Mouse (Mus musculus) ovary, postnatal 36 days (tissue): Measurements from ENCODE around the gene Mtmr11.
A peak's percentile ranks its signal among the peaks of the same experiment; 100 is the strongest.
"Not testable (repeated sequence)": the region's sequence is repeated elsewhere in the genome, so short reads cannot be mapped to it uniquely, and the experiment has no call there.

ENCODE experiments used
- DNase-seq: peaks from one replicate; pipeline ENCODE4 v3.0.0; 2022; ENCODE audit warnings: low spot score, mixed read lengths

Gene Mtmr11

GRCm38 (mm10) chr3:96209242-96209641 lies 47.4 kb downstream of the Mtmr11 start:
- DNase-seq = peak; percentile 41

GRCm38 (mm10) chr3:96219191-96219641 lies 57.4 kb downstream of the Mtmr11 start:
- DNase-seq = no peak

- peak; percentile 79 for DNase-seq
These were observed 57.9 kb downstream of the Mtmr11 start, which contains the start of the genes Bola1 and Hist2h2ab for GRCm38 (mm10) chr3:96219661-96220130. TSS of gene Bola1 (minus strand) at chr3:96219709. TSS of gene Hist2h2ab (plus strand) at chr3:96219865.

- DNase-seq = not testable (repeated sequence)
These were observed 58.4 kb downstream of the Mtmr11 start for GRCm38 (mm10) chr3:96220131-96220764.

- peak; percentile 79 for DNase-seq
These were observed 59.2 kb downstream of the Mtmr11 start, which contains the start of the genes Hist2h2ac and Hist2h2be for GRCm38 (mm10) chr3:96220765-96221639. TSS of gene Hist2h2ac (minus strand) at chr3:96220880. TSS of gene Hist2h2be (plus strand) at chr3:96221119.
